Mouse (Mus musculus) T-cell, adult 2 months (primary cell): ENCODE measurements around the gene Evi5l.
A peak's percentile ranks its signal among the peaks of the same experiment; 100 is the strongest.

Experiments used
- DNase-seq: peaks from one replicate; pipeline ENCODE4 v3.0.0; 2022; ENCODE audit warnings: low spot score

Gene Evi5l

DNA sequence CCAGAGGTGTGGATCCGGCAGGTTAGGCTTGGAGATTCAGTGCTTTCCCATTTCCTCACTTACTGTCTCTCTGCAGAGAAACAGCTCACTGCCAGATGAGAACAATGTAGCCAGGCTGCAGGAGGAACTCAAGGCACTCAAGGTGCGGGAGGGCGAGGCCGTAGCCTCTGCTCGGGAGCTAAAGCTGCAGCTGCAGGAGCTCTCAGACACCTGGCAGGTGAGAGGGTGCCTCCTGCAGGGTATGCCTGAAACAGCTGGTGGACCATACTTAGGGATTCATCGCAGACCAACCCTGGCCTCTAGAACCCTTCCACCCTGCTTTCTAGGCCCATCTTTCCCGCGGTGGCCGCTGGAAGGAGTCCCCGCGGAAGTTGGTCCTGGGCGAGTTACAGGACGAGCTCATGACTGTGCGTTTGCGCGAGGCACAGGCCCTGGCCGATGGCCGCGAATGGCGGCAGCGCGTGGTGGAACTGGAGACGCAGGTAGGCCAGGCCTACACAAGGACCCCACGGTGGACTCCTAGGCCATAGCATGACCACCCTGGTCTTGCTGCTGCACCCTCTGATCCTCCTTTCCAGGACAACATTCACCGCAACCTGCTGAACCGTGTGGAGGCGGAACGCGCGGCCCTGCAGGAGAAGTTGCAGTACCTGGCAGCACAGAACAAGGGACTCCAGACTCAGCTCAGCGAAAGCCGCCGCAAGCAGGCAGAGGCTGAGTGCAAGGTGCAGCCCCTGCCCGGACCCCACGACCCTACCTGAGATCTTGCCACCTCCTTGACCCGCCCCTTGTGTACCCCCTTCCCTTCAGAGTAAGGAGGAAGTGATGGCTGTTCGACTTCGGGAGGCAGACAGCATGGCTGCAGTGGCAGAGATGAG is 39.1 kb downstream of the Evi5l start:
- no peak for DNase-seq

DNA sequence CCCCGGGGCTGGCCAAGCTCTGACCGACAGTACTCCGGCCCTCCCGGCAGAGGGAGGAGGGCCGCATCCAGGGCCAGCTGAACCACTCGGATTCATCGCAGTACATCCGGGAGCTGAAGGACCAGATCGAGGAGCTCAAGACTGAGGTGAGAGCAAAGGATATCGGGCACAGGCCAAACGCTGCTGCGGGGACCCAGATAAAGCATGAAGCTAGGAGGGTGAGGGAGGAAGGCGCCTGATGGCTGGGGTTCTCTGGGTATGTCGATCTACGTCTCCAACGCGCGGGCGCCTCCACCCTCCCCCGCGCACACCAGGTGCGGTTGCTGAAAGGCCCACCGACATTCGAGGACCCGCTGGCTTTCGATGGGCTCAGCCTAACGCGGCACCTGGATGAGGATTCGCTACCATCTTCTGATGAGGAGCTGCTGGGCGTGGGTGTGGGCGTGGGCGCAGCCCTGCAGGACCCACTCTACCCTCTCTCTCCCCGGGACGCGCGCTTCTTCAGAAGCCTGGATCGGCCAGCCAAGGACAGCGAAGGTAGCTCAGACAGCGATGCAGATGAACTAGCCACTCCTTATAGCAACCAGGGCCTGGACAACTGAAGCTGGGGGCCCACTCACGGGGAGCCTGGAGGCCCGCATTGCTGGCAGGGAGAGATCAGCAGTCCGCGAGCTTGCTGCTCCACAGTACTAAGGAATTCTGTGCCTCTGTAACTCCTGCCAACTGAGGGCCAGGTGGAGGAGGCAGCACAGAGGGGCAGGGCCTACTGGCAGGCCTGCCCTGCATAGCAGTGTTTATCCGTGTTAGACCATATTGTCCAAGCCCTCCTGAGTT is 40.0 kb downstream of the Evi5l start:
- no peak for DNase-seq

DNA sequence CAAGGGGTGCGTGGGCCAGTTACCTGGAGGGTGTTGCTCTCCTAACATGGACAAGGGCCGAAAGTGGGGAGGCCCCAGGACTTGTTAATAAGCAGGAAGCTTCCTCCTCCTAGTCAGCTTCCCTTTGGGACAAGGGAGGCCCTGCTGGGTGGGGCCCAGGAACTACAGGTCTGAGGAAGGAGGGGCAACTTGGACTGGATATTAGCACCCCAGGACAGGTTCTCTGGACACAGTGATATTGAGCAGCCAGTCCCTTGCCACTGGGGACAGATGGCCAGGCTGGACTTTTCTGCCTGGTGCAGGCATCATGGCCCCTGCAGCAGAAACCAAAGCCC is 40.6 kb downstream of the Evi5l start:
- no peak for DNase-seq

GRCm38 (mm10) chr8:4211097-4211496 is 44.7 kb downstream of the Evi5l start:
- DNase-seq: no peak

DNA sequence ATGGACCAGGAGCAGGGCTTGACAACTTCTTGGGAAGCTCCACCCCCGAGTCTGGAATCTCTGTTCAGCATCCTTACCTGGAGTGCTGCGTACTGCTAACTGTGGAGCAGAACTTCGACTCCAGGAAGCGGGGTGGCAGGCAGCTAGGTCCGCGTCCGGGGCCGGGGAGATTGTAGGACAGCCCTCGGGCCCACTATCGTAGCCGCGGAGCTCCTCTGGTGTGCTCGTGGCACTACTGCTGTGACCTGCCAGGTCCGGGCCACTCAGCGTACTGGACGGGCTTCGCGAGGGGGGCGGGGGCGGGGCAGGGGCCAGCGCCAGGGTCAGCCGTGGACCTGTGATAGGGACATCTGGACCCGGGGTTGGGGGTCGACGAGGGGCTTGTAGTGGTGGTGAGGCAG is 46.4 kb downstream of the Evi5l start:
- peak; percentile 12 for DNase-seq

- DNase-seq: peak; percentile 38
These were observed 47.0 kb downstream of the Evi5l start for GRCm38 (mm10) chr8:4213210-4214005.

- DNase-seq: peak; percentile 73
These were observed 47.9 kb downstream of the Evi5l start for GRCm38 (mm10) chr8:4214006-4214980.

DNA sequence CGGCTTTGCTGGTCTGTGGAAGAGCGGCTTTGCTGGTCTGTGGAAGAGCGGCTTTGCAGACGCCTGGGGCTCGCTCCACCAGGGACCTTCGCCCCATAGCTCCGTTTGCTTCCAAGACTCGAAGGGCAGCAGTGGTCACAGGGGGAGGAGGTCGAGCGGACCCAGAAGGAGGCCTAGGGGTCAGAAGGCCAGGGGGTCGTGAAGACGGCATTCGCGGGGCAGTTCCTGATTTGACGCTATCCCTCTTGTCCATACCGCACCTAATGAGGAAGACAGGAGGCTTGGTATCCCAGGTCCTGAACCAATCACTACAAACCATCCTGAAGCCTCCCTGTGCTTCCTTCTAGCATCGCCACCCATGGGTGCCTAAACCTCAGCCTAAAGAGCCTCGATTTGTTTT is 49.9 kb downstream of the Evi5l start:
- no peak for DNase-seq

DNA sequence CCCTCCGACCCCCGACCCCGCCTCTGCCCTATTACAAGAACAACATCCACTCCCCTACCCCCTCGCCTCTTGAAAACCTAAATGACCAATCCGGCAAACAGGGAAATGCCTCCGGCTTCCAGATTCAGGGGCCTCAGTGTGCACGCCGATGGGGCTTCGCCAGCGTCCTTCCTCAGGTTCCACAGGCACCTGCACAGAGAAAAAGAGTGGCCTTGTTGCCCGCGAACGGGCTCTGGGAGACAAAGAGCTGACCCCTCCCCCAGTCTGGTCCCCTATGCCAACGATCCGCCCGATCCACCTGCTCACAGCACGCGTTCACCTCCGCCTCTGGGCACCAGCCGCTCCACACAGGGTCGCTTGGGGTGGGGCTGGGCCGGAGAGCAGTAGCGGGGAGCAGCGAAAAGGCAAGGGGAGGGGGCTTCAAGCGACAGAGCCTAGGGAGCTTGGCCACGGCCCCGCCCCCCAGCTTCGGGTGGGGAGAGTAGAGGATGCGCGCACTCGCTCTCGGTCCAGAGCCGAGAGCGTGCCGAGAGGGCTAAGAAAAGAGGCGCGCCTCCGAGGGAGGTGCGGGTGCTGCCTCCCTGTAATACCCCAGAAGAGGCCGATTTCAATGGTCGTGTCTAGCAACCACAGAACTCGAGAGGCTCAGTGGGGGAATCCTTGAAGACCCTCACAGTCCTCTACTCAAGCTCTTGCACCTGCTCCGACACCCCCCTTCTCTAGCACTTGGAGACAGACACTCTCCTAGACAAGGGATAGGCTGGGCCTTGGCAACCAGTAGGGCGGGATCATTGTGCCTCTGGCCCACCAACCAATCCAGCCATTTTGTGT is 50.6 kb downstream of the Evi5l start, which contains the start of gene Prr36:
Prr36 (minus strand) TSS at position 669 of the 831 bp plus-strand sequence.
- no peak for DNase-seq

- DNase-seq: no peak
These were observed 53.2 kb downstream of the Evi5l start for GRCm38 (mm10) chr8:4219617-4220016.

- no peak for DNase-seq
These were observed 55.7 kb downstream of the Evi5l start for GRCm38 (mm10) chr8:4222059-4222458.

DNA sequence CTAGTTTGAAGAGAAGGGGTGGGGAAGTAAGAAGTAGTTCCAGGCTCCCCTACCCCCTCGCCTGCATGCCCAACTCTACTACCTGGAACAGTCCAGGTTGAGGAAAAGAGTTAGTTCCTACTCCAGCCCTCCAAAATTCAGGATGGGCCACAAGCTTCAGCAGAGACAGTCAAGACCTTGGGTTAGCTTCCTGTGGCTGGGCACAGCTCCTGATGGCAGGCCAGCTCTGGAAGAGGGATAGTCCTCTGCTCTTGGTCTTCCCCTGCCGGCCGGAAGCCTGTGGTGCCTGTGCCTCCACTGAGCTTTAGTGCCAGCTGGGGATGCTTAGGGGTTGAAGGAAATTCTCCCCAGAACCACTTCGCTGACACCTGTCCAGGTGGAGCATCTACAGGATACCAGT is 60.0 kb downstream of the Evi5l start:
- no peak for DNase-seq

GRCm38 (mm10) chr8:4226739-4227347 is 60.5 kb downstream of the Evi5l start, which contains the start of gene Lrrc8e:
Lrrc8e (plus strand) TSS chr8:4226827.
- no peak for DNase-seq

DNA sequence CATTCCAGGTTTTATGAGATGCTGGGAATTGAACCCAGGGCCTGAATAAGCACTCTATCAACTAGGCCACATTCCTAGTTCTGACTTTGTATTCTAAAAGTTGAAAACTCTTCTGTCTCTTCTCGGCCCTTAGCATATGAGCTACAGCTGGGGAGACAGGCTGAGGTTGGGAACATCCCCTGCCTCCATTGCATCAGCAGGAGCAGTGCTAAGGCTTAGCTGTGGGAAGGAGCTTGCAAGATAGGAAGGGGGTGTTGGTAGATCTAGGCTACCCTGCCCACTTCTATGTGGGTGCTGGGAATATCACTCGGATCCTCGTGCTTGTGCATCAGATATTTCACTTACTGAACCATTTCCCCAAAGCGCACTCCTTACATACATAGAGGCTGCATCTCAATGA is 61.6 kb downstream of the Evi5l start:
- DNase-seq: no peak

DNA sequence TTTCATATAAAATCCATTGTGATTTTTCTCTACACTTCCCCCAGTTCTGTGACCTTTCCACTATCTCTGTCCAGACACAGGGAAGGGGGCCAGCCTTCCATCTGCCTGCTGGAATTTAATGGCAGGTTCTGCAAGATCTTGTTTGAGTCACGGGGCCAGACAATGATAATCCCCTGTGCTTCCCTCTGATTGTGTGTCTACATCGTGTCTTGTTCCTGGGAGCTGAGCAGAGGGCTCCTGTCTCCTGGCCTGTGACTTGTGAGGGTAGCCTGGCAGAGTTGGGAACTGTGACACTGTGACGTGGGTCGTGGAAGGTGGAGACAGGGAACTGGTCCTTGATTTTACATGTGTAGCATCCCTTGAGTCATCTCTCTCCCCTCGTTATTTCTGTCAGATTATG is 63.4 kb downstream of the Evi5l start:
- no peak for DNase-seq

GRCm38 (mm10) chr8:4230612-4231351 is 64.4 kb downstream of the Evi5l start:
- no peak for DNase-seq

GRCm38 (mm10) chr8:4237814-4238433 is 71.6 kb downstream of the Evi5l start:
- DNase-seq: no peak

DNA sequence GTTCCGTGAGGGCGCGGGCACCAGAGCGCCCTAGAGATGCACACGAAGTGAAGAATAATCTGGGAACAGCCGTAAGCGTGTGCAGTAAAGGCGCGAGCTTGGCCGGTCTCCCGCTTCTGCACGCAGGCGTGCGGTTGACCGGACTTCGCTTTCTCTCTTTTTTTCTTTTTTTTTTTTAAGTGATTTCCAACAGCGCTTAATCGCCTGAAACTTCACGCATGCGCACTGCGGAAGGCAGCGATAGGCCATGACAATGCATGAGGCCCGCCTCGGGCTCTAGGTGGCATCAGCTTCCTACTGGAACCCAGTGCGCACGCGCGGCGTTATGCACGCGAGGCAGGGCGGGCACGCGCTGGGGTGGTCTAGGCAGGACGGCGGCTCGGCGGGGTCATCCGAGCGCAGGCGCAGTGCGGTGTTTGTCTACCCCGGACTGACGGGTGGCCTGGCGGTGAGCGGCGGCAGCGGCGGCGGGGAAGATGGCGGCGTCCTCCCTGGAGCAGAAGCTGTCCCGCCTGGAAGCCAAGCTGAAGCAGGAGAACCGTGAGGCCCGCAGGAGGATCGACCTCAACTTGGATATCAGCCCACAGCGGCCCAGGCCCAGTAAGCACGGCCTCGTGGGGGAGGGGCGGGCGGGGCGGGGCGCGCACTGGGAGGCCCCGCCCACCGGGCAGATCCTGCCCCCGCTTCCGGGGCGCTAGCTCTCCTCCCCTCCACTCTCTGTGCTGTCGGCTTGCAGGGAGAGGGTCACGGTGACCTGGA is 72.2 kb downstream of the Evi5l start, which contains the start of the genes Map2k7 and Gm49320:
Map2k7 (plus strand) TSS at position 307 of the 759 bp plus-strand sequence.
Gm49320 (plus strand) TSS at position 432 of the 759 bp plus-strand sequence.
- DNase-seq: peak; percentile 100
